Mouse (Mus musculus): ENCODE data around the gene Pi4kb.

DNA sequence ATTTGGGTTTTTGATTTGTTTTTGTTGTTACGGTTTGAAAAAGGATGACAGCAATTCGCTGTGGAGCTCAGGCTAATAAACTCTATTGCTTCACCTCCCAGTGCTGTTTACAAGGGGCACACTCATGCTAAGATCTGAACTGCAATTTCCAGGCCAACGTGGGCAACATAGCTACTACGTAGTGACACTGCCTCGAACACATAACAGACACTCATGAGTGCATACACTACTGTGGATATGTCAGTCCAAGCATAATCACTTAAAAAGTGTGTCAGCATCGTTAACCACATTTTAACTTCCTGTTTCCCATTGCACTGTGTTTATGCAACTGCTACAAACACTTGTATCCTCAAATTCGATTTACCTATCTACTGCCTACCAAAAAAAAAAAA is 68.3 kb downstream of the Pi4kb start:
- TF ChIP-seq POLR2A (IDR thresholded peaks at IDR 0.05; ENCODE audit: insufficient read depth, low read depth, low read length) (no peak), CTCF (IDR thresholded peaks at IDR 0.05; ENCODE audit: insufficient read depth, low read depth, low read length) (no peak)

Data from olfactory bulb, adult 2 months (tissue).